Mouse (Mus musculus): Measurements from ENCODE around the gene Vmn1r71. TPM values are rescaled to one million over a fixed set of nuclear protein-coding genes. Genes with fewer than 3 reads are reported as not detected.
"Not testable (repeated sequence)": the region's sequence is repeated elsewhere in the genome, so short reads cannot be mapped to it uniquely, and the experiment has no call there.

The Vmn1r71 gene
- polyA plus RNA-seq (2015; fragmentation: Nextera tagmentation; extraction: Ambion mirVana) = not detected in 2 replicates

GRCm38 (mm10) chr7:10754264-10754663 lies at the start of gene Vmn1r71:
Vmn1r71 (minus strand) TSS chr7:10754364.
- Histone ChIP-seq H3K9me3 (replicated peaks) (0 out of 2 replicates have a peak, but pooled peaks cover 6% of the 10 kb centered on the region), H3K4me1 (replicated peaks) (no peaks in the 10 kb centered on the region), H3K27ac (no peak within 1 kb of the TSS), H3K4me3 (replicated peaks) (no peak within 1 kb of the TSS), H3K9ac (no peak within 1 kb of the TSS), H3K4me2 (no peak within 1 kb of the TSS), H3K36me3 (no peaks in the 10 kb centered on the region), H3K27me3 (no peaks in the 10 kb centered on the region)
- no peak for ATAC-seq (ENCODE audit: low read depth)
- no peak for DNase-seq

- not testable (repeated sequence) for DNase-seq; ATAC-seq (ENCODE audit: low read depth); H3K9ac ChIP-seq
Measured at GRCm38 (mm10) chr7:10757551-10757950, 3.4 kb upstream of the Vmn1r71 start.

More at GRCm38 (mm10) chr7:10757551-10757950, 3.4 kb upstream of the Vmn1r71 start:
- not testable (repeated sequence) for H3K4me1 ChIP-seq (replicated peaks); H3K27me3 ChIP-seq; H3K9me3 ChIP-seq (replicated peaks); H3K4me3 ChIP-seq (replicated peaks); H3K36me3 ChIP-seq; H3K4me2 ChIP-seq; H3K27ac ChIP-seq

Other genes starting within 250 kb of the Vmn1r71 start
- not detected in 2 replicates for gene Vmn1r68, start 195.9 kb downstream of the Vmn1r71 start, polyA plus RNA-seq (2015; fragmentation: Nextera tagmentation; extraction: Ambion mirVana)
- not detected in 2 replicates for gene Vmn1r69, start 140.7 kb downstream of the Vmn1r71 start, polyA plus RNA-seq (2015; fragmentation: Nextera tagmentation; extraction: Ambion mirVana)
- not detected in 2 replicates for gene Vmn1r70, start 122.8 kb downstream of the Vmn1r71 start, polyA plus RNA-seq (2015; fragmentation: Nextera tagmentation; extraction: Ambion mirVana)
- not detected in 2 replicates for gene Nlrp4b, start 66.6 kb downstream of the Vmn1r71 start, polyA plus RNA-seq (2015; fragmentation: Nextera tagmentation; extraction: Ambion mirVana)
- gene Zscan4b, start 150.7 kb upstream of the Vmn1r71 start, polyA plus RNA-seq (2015; fragmentation: Nextera tagmentation; extraction: Ambion mirVana) = not detected in 2 replicates